Mouse (Mus musculus) embryonic facial prominence, embryonic 14.5 days (tissue): Measurements from ENCODE around the gene Apba3. TPM values are rescaled to one million over a fixed set of nuclear protein-coding genes. Genes with fewer than 3 reads are reported as not detected.

ENCODE experiments used
- ATAC-seq: fragments of 200-750 bp; cut with Nextera tagmentation; 2 replicates; pipeline ENCODE4 v1.8.0; 2017; ENCODE audit warnings: low read depth, moderate number of reproducible peaks, moderate TSS enrichment
- DNase-seq: peaks from one replicate; pipeline ENCODE4 v3.0.0-alpha.2; 2015; ENCODE audit warnings: low spot score
- H3K27ac ChIP-seq: fragments of 300-500 bp; sonication (generic); replicated peaks from 2 replicates; pipeline ENCODE4 v1.5.1; 2014; ENCODE audit warnings: low read depth, mild to moderate bottlenecking, low read length, moderate library complexity
- H3K27me3 ChIP-seq: fragments of 300-500 bp; sonication (generic); replicated peaks from 2 replicates; pipeline ENCODE4 v1.6.1; 2014; ENCODE audit warnings: low read length; ENCODE audit not compliant: control insufficient read depth, insufficient read depth
- H3K36me3 ChIP-seq: fragments of 300-500 bp; sonication (generic); 2 replicates; pipeline ENCODE4 v1.6.1; 2014; ENCODE audit warnings: low read length, mixed read lengths; ENCODE audit not compliant: control insufficient read depth, insufficient read depth
- H3K4me1 ChIP-seq: fragments of 300-500 bp; sonication (generic); 2 replicates; pipeline ENCODE4 v1.6.1; 2014; ENCODE audit warnings: antibody characterized with exemption, low read length; ENCODE audit not compliant: control insufficient read depth, insufficient read depth
- H3K4me2 ChIP-seq: fragments of 300-500 bp; sonication (generic); 2 replicates; pipeline ENCODE4 v1.6.1; 2014; ENCODE audit warnings: low read depth, mild to moderate bottlenecking, low read length, moderate library complexity, mixed read lengths
- H3K4me3 ChIP-seq: fragments of 300-500 bp; sonication (generic); 2 replicates; pipeline ENCODE4 v1.5.1; 2014; ENCODE audit warnings: low read depth, mild to moderate bottlenecking, low read length
- H3K9ac ChIP-seq: fragments of 300-500 bp; sonication (generic); 2 replicates; pipeline ENCODE4 v1.6.1; 2014; ENCODE audit warnings: low read depth, mild to moderate bottlenecking, low read length, moderate library complexity, mixed read lengths
- H3K9me3 ChIP-seq: fragments of 300-500 bp; sonication (generic); 2 replicates; pipeline ENCODE4 v1.6.1; 2016; ENCODE audit warnings: low read length; ENCODE audit not compliant: control insufficient read depth
- WGBS: fragments of 180-500 bp; shearing (Covaris S2); extraction: QIAGEN DNeasy Blood & Tissue Kit; methylation state at CpG from one replicate; pipeline ENCODE4 v1.1.7; 2014; 5-methylcytosine and 5-hydroxymethylcytosine counted together
- polyA plus RNA-seq: library from polyadenylated mRNA; unstranded; fragments of >200 nt; fragmentation: Nextera tagmentation; extraction: Ambion mirVana; gene quantifications from 2 replicates; pipeline ENCODE4 v1.2.1, GENCODE M21; 2014

Gene Apba3
- polyA plus RNA-seq, 1 experiment from 2014 or later = 61.4 TPM

GRCm38 (mm10) chr10:81297246-81297645, 30.5 kb downstream of the Apba3 start:
- Histone ChIP-seq H3K4me3 (no peak overlapping the region), H3K9me3 (no peaks in the 10 kb centered on the region), H3K36me3 (0 out of 2 replicates have a peak, but pooled peaks cover 10% of the 10 kb centered on the region), H3K27me3 (no peaks in the 10 kb centered on the region), H3K4me1 (peaks cover 12% of the 10 kb centered on the region), H3K4me2 (no peak overlapping the region), H3K27ac (no peak overlapping the region), H3K9ac (peak overlapping the region; percentile 30; the same call in 1 of the 2 replicates)
- DNase-seq = no peak
- ATAC-seq = no peak
- 67% methylated on average over 6 of the region's 6 CpGs for WGBS

DNA sequence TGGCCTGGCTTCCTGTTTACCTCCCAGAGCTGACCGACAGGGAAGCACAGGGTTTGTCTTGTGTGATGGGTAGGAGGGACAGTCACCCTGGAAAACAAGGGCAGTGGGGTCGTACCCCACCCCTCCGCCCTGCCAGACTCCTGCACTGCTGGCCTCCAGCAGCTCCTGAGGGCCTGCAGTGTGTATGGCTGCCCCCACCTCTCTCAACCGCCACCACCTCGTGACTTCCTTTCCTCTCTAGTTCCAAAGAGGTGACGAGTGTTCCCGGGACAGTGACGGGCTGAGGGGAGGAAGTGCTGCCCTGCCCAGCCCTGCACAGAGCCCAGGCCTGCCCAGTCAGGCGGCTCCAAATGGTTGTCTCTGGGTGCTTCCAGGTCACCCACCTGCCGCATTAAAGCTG, 31.1 kb downstream of the Apba3 start:
- Histone ChIP-seq H3K36me3 (0 out of 2 replicates have a peak, but pooled peaks cover 10% of the 10 kb centered on the region), H3K9ac (peak overlapping the region; percentile 30; the same call in 1 of the 2 replicates), H3K4me1 (peaks cover 15% of the 10 kb centered on the region), H3K27ac (0 out of 2 replicates have a peak overlapping the region, but pooled peaks have one; percentile 10), H3K4me2 (no peak overlapping the region), H3K4me3 (no peak overlapping the region), H3K27me3 (no peaks in the 10 kb centered on the region), H3K9me3 (no peaks in the 10 kb centered on the region)
- WGBS = 51% methylated on average over 10 of the region's 10 CpGs
- ATAC-seq (no peak), DNase-seq (no peak)

- Histone ChIP-seq H3K9ac (no peak overlapping the region), H3K27me3 (no peaks in the 10 kb centered on the region), H3K9me3 (no peaks in the 10 kb centered on the region), H3K4me3 (no peak overlapping the region), H3K4me1 (peaks cover 18% of the 10 kb centered on the region), H3K27ac (no peak overlapping the region), H3K36me3 (0 out of 2 replicates have a peak, but pooled peaks cover 10% of the 10 kb centered on the region), H3K4me2 (no peak overlapping the region)
- DNase-seq = no peak
- 89% methylated on average over 17 of the region's 17 CpGs for WGBS
- no peak for ATAC-seq
Observed at GRCm38 (mm10) chr10:81298369-81299100, 31.8 kb downstream of the Apba3 start.

GRCm38 (mm10) chr10:81299585-81300351, 33.0 kb downstream of the Apba3 start:
- no peaks in the 10 kb centered on the region for H3K9me3 ChIP-seq
- peak overlapping the region; percentile 30; the same call in 1 of the 2 replicates for H3K9ac ChIP-seq
- no peak overlapping the region for H3K27ac ChIP-seq
- ATAC-seq = no peak
- H3K4me2 ChIP-seq = no peak overlapping the region
- DNase-seq = no peak
- WGBS = 81% methylated on average over 11 of the region's 14 CpGs
- no peak overlapping the region for H3K4me3 ChIP-seq
- H3K36me3 ChIP-seq = 0 out of 2 replicates have a peak, but pooled peaks cover 10% of the 10 kb centered on the region
- peaks cover 6% of the 10 kb centered on the region; the same call in 1 of the 2 replicates for H3K4me1 ChIP-seq
- no peaks in the 10 kb centered on the region for H3K27me3 ChIP-seq

DNA sequence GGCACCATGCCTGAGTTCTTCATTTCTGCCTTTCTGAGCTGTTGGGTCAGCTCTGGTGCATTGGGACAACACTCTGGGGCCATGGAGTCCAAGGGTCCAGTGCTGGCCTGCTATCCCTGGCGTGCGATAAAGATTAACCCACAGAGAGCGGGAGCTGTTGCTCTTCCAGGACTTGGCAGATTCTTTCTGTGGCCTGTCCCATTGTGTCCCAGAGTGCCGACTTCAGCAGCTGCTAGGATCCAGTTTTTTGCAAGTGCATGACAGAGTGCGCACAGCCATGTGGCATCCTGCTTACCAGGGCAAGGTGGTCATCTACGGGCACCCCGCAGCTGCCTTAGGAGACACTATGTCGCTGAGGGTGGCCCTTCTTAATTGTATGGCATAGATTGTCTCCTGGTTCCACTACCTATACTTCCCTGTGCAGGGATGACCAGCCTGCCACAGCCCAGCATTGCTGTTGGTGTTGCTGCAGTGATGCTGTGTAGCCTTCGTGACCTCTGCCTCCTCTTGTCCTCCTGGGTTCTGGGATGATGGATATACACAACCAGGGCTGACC, 33.7 kb downstream of the Apba3 start:
- Histone ChIP-seq H3K4me2 (no peak overlapping the region), H3K27me3 (no peaks in the 10 kb centered on the region), H3K4me3 (no peak overlapping the region), H3K9ac (no peak overlapping the region), H3K27ac (no peak overlapping the region), H3K9me3 (no peaks in the 10 kb centered on the region), H3K36me3 (0 out of 2 replicates have a peak, but pooled peaks cover 7% of the 10 kb centered on the region), H3K4me1 (peaks cover 6% of the 10 kb centered on the region; the same call in 1 of the 2 replicates)
- 85% methylated on average over 9 of the region's 9 CpGs for WGBS
- ATAC-seq (no peak), DNase-seq (no peak)

DNA sequence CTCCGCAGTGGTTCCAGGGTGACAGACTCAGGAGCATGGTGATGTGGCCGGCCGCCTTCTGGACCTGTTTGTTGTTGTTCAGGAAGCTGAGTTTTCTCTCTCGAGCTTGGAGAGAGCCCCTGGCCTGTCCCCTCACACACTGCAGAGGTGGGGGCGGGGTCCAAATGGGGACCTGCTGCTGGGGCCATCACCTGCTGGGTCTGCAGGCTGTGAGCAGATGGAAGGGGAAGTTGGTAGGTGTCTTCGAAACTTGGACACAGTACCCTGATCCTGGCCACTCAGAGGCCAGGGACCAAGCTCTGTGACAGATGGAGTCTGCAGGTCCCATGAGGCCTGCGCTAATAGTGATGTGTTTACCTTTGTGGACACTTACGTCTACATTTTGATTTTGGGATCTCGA, 34.6 kb downstream of the Apba3 start:
- DNase-seq = no peak
- Histone ChIP-seq H3K4me2 (no peak overlapping the region), H3K9me3 (no peaks in the 10 kb centered on the region), H3K36me3 (peaks cover 7% of the 10 kb centered on the region), H3K27ac (no peak overlapping the region), H3K4me1 (peaks cover 6% of the 10 kb centered on the region; the same call in 1 of the 2 replicates), H3K9ac (no peak overlapping the region), H3K4me3 (no peak overlapping the region), H3K27me3 (no peaks in the 10 kb centered on the region)
- ATAC-seq = no peak
- WGBS = 82% methylated on average over 9 of the region's 9 CpGs

GRCm38 (mm10) chr10:81302288-81302687, 35.5 kb downstream of the Apba3 start:
- WGBS = 81% methylated on average over 3 of the region's 4 CpGs
- Histone ChIP-seq H3K9me3 (no peaks in the 10 kb centered on the region), H3K4me3 (no peak overlapping the region), H3K4me2 (no peak overlapping the region; the same call in 1 of the 2 replicates), H3K27ac (peak overlapping the region; percentile 15; the same call in 1 of the 2 replicates), H3K4me1 (peaks cover 6% of the 10 kb centered on the region; the same call in 1 of the 2 replicates), H3K27me3 (no peaks in the 10 kb centered on the region), H3K9ac (peak overlapping the region; percentile 40; the same call in 1 of the 2 replicates), H3K36me3 (peaks cover 16% of the 10 kb centered on the region)
- DNase-seq = no peak
- ATAC-seq = no peak

DNA sequence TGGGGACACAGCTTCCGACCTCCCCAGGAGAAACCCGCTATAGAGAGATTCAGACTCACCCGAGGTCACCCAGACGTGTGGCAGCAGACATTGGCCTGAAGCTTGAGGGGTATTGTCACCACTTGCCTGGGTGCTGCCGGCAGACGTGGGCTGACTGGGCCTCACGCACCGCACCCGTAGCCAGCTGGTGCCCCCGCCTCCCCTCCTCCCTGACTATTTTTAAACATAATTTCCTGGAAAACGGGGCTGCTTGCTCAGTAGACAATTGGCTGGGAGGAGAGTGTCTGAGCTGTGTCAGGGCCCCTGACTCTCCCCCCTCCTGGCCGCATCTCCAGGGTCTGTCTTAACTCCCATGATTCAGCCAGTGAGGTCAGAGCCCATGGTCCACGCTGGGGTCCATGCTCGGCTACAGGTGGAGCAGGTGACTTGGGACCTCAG, 36.0 kb downstream of the Apba3 start:
- Histone ChIP-seq H3K36me3 (peaks cover 22% of the 10 kb centered on the region), H3K9ac (peak overlapping the region; percentile 40; the same call in 1 of the 2 replicates), H3K4me3 (no peak overlapping the region), H3K4me1 (peaks cover 6% of the 10 kb centered on the region; the same call in 1 of the 2 replicates), H3K27ac (peak overlapping the region; percentile 15; the same call in 1 of the 2 replicates), H3K9me3 (no peaks in the 10 kb centered on the region), H3K27me3 (no peaks in the 10 kb centered on the region), H3K4me2 (no peak overlapping the region; the same call in 1 of the 2 replicates)
- DNase-seq (no peak), ATAC-seq (no peak)
- WGBS = 60% methylated on average over 14 of the region's 14 CpGs
